Mouse (Mus musculus): ENCODE measurements around the gene Pigk.

GRCm38 (mm10) chr3:152894935-152895334 lies 181.0 kb downstream of the Pigk start:
- no peak for TF ChIP-seq CTCF (IDR thresholded peaks at IDR 0.05; ENCODE audit: extremely low read depth, insufficient read length, insufficient replicate concordance, low read depth, low read length)
- no peak for TF ChIP-seq POLR2A (IDR thresholded peaks at IDR 0.05; ENCODE audit: low read depth, low read length)
